Mouse (Mus musculus): ENCODE measurements around the gene Map4k4. TPM values are rescaled to one million over a fixed set of nuclear protein-coding genes. Genes with fewer than 3 reads are reported as not detected.

The Map4k4 gene
- polyA plus RNA-seq, 1 experiment from 2014 or later = 23.7 TPM

GRCm38 (mm10) chr1:39893153-39893880 lies 7.4 kb upstream of the Map4k4 start:
- Histone ChIP-seq H3K9me3 (replicated peaks; ENCODE audit: control insufficient read depth, low read length) (no peaks in the 10 kb centered on the region), H3K4me3 (ENCODE audit: low read depth, low read length) (no peak overlapping the region), H3K9ac (ENCODE audit: low read depth, low read length) (no peak overlapping the region), H3K27ac (ENCODE audit: low read depth, low read length) (no peak overlapping the region), H3K4me1 (ENCODE audit: control insufficient read depth, insufficient read depth, low read length) (no peaks in the 10 kb centered on the region; the same call in 1 of the 2 replicates), H3K27me3 (ENCODE audit: control insufficient read depth, insufficient read depth, low read length) (no peaks in the 10 kb centered on the region), H3K36me3 (ENCODE audit: control insufficient read depth, insufficient read depth, low read length) (no peaks in the 10 kb centered on the region), H3K4me2 (no peak overlapping the region)
- ATAC-seq (replicated peaks; ENCODE audit: insufficient number of reproducible peaks, low FRiP score, low TSS enrichment) = no peak
- WGBS (ENCODE audit: insufficient replicate concordance) = 90% methylated on average over 11 of the region's 11 CpGs

- H3K9ac ChIP-seq (ENCODE audit: low read depth, low read length) = no peak overlapping the region
- no peaks in the 10 kb centered on the region for H3K36me3 ChIP-seq (ENCODE audit: control insufficient read depth, insufficient read depth, low read length)
- peaks cover 6% of the 10 kb centered on the region; the same call in 1 of the 2 replicates for H3K4me1 ChIP-seq (ENCODE audit: control insufficient read depth, insufficient read depth, low read length)
- ATAC-seq (replicated peaks; ENCODE audit: insufficient number of reproducible peaks, low FRiP score, low TSS enrichment) = no peak
- H3K27ac ChIP-seq (ENCODE audit: low read depth, low read length) = no peak overlapping the region
- no peaks in the 10 kb centered on the region for H3K27me3 ChIP-seq (ENCODE audit: control insufficient read depth, insufficient read depth, low read length)
- H3K4me2 ChIP-seq = no peak overlapping the region
- WGBS (ENCODE audit: insufficient replicate concordance) = 32% methylated on average over 2 of the region's 2 CpGs
- no peak overlapping the region for H3K4me3 ChIP-seq (ENCODE audit: low read depth, low read length)
- no peaks in the 10 kb centered on the region for H3K9me3 ChIP-seq (replicated peaks; ENCODE audit: control insufficient read depth, low read length)
Observed at GRCm38 (mm10) chr1:39895097-39895496, 5.6 kb upstream of the Map4k4 start.

- Histone ChIP-seq H3K27ac (ENCODE audit: low read depth, low read length) (no peak overlapping the region), H3K4me1 (ENCODE audit: control insufficient read depth, insufficient read depth, low read length) (peaks cover 9% of the 10 kb centered on the region; the same call in 1 of the 2 replicates), H3K36me3 (ENCODE audit: control insufficient read depth, insufficient read depth, low read length) (no peaks in the 10 kb centered on the region), H3K27me3 (ENCODE audit: control insufficient read depth, insufficient read depth, low read length) (no peaks in the 10 kb centered on the region), H3K9me3 (replicated peaks; ENCODE audit: control insufficient read depth, low read length) (no peaks in the 10 kb centered on the region), H3K9ac (ENCODE audit: low read depth, low read length) (no peak overlapping the region), H3K4me3 (ENCODE audit: low read depth, low read length) (no peak overlapping the region), H3K4me2 (no peak overlapping the region)
- 16% methylated on average over 2 of the region's 2 CpGs for WGBS (ENCODE audit: insufficient replicate concordance)
- no peak for ATAC-seq (replicated peaks; ENCODE audit: insufficient number of reproducible peaks, low FRiP score, low TSS enrichment)
Observed at GRCm38 (mm10) chr1:39895506-39895905, 5.2 kb upstream of the Map4k4 start.

GRCm38 (mm10) chr1:39896581-39896980 lies 4.1 kb upstream of the Map4k4 start:
- no peak overlapping the region for H3K4me3 ChIP-seq (ENCODE audit: low read depth, low read length)
- no peak overlapping the region for H3K9ac ChIP-seq (ENCODE audit: low read depth, low read length)
- no peak overlapping the region for H3K4me2 ChIP-seq
- 39% methylated on average over 2 of the region's 2 CpGs for WGBS (ENCODE audit: insufficient replicate concordance)
- no peaks in the 10 kb centered on the region for H3K9me3 ChIP-seq (replicated peaks; ENCODE audit: control insufficient read depth, low read length)
- peaks cover 9% of the 10 kb centered on the region; the same call in 1 of the 2 replicates for H3K4me1 ChIP-seq (ENCODE audit: control insufficient read depth, insufficient read depth, low read length)
- ATAC-seq (replicated peaks; ENCODE audit: insufficient number of reproducible peaks, low FRiP score, low TSS enrichment) = no peak
- no peaks in the 10 kb centered on the region for H3K27me3 ChIP-seq (ENCODE audit: control insufficient read depth, insufficient read depth, low read length)
- no peak overlapping the region for H3K27ac ChIP-seq (ENCODE audit: low read depth, low read length)
- no peaks in the 10 kb centered on the region for H3K36me3 ChIP-seq (ENCODE audit: control insufficient read depth, insufficient read depth, low read length)

- Histone ChIP-seq H3K36me3 (ENCODE audit: control insufficient read depth, insufficient read depth, low read length) (no peaks in the 10 kb centered on the region), H3K9me3 (replicated peaks; ENCODE audit: control insufficient read depth, low read length) (no peaks in the 10 kb centered on the region), H3K4me1 (ENCODE audit: control insufficient read depth, insufficient read depth, low read length) (peaks cover 14% of the 10 kb centered on the region), H3K9ac (ENCODE audit: low read depth, low read length) (no peak overlapping the region), H3K27me3 (ENCODE audit: control insufficient read depth, insufficient read depth, low read length) (no peaks in the 10 kb centered on the region), H3K4me3 (ENCODE audit: low read depth, low read length) (no peak overlapping the region), H3K27ac (ENCODE audit: low read depth, low read length) (no peak overlapping the region), H3K4me2 (no peak overlapping the region)
- 42% methylated on average over 4 of the region's 4 CpGs for WGBS (ENCODE audit: insufficient replicate concordance)
- ATAC-seq (replicated peaks; ENCODE audit: insufficient number of reproducible peaks, low FRiP score, low TSS enrichment) = no peak
Observed at GRCm38 (mm10) chr1:39898686-39899085, 2.0 kb upstream of the Map4k4 start.

- ATAC-seq (replicated peaks; ENCODE audit: insufficient number of reproducible peaks, low FRiP score, low TSS enrichment) = peak; percentile 23; the same call in 1 of the 2 replicates
- Histone ChIP-seq H3K27me3 (ENCODE audit: control insufficient read depth, insufficient read depth, low read length) (no peaks in the 10 kb centered on the region), H3K9ac (ENCODE audit: low read depth, low read length) (peak overlapping the region; percentile 100), H3K4me3 (ENCODE audit: low read depth, low read length) (peak overlapping the region; percentile 99), H3K4me1 (ENCODE audit: control insufficient read depth, insufficient read depth, low read length) (peaks cover 34% of the 10 kb centered on the region), H3K27ac (ENCODE audit: low read depth, low read length) (peak overlapping the region; percentile 98), H3K36me3 (ENCODE audit: control insufficient read depth, insufficient read depth, low read length) (no peaks in the 10 kb centered on the region), H3K9me3 (replicated peaks; ENCODE audit: control insufficient read depth, low read length) (no peaks in the 10 kb centered on the region), H3K4me2 (peak overlapping the region; percentile 88)
- WGBS (ENCODE audit: insufficient replicate concordance) = under 1% methylated on average over 74 of the region's 75 CpGs
Observed at GRCm38 (mm10) chr1:39901063-39901811, 524 bp downstream of the Map4k4 start.

GRCm38 (mm10) chr1:39901851-39902703 lies 1.4 kb downstream of the Map4k4 start:
- Histone ChIP-seq H3K4me3 (ENCODE audit: low read depth, low read length) (peak overlapping the region; percentile 99), H3K36me3 (ENCODE audit: control insufficient read depth, insufficient read depth, low read length) (no peaks in the 10 kb centered on the region), H3K9ac (ENCODE audit: low read depth, low read length) (peak overlapping the region; percentile 100), H3K9me3 (replicated peaks; ENCODE audit: control insufficient read depth, low read length) (no peaks in the 10 kb centered on the region), H3K4me2 (peak overlapping the region; percentile 88), H3K27me3 (ENCODE audit: control insufficient read depth, insufficient read depth, low read length) (no peaks in the 10 kb centered on the region), H3K27ac (ENCODE audit: low read depth, low read length) (peak overlapping the region; percentile 98), H3K4me1 (ENCODE audit: control insufficient read depth, insufficient read depth, low read length) (peaks cover 40% of the 10 kb centered on the region)
- under 1% methylated on average over 26 of the region's 26 CpGs for WGBS (ENCODE audit: insufficient replicate concordance)
- ATAC-seq (replicated peaks; ENCODE audit: insufficient number of reproducible peaks, low FRiP score, low TSS enrichment) = no peak

- Histone ChIP-seq H3K9me3 (replicated peaks; ENCODE audit: control insufficient read depth, low read length) (no peaks in the 10 kb centered on the region), H3K4me2 (peak overlapping the region; percentile 88), H3K27ac (ENCODE audit: low read depth, low read length) (0 out of 2 replicates have a peak overlapping the region, but pooled peaks have one; percentile 98), H3K27me3 (ENCODE audit: control insufficient read depth, insufficient read depth, low read length) (no peaks in the 10 kb centered on the region), H3K9ac (ENCODE audit: low read depth, low read length) (peak overlapping the region; percentile 100), H3K4me3 (ENCODE audit: low read depth, low read length) (peak overlapping the region; percentile 99), H3K36me3 (ENCODE audit: control insufficient read depth, insufficient read depth, low read length) (no peaks in the 10 kb centered on the region), H3K4me1 (ENCODE audit: control insufficient read depth, insufficient read depth, low read length) (peaks cover 44% of the 10 kb centered on the region)
- ATAC-seq (replicated peaks; ENCODE audit: insufficient number of reproducible peaks, low FRiP score, low TSS enrichment) = no peak
- 9% methylated on average over 3 of the region's 3 CpGs for WGBS (ENCODE audit: insufficient replicate concordance)
Observed at GRCm38 (mm10) chr1:39902704-39903151, 2.0 kb downstream of the Map4k4 start.
